Mouse (Mus musculus): ENCODE measurements around the gene Ppp1r14a.
A peak's percentile ranks its signal among the peaks of the same experiment; 100 is the strongest.

Ppp1r14a gene

GRCm38 (mm10) chr7:29279924-29280323 is 9.2 kb upstream of the Ppp1r14a start:
- DNase-seq: no peak

GRCm38 (mm10) chr7:29280801-29281200 is 8.3 kb upstream of the Ppp1r14a start:
- DNase-seq: no peak

- peak; percentile 65 to 78 for DNase-seq
Measured at GRCm38 (mm10) chr7:29281201-29282073, 7.7 kb upstream of the Ppp1r14a start, which contains the start of gene Spint2. Spint2 (minus strand) TSS chr7:29281912.

GRCm38 (mm10) chr7:29282074-29282554 is 7.0 kb upstream of the Ppp1r14a start:
- DNase-seq: no peak

GRCm38 (mm10) chr7:29283876-29284275 is 5.2 kb upstream of the Ppp1r14a start:
- DNase-seq: no peak

- DNase-seq: no peak
Measured at GRCm38 (mm10) chr7:29284523-29284922, 4.6 kb upstream of the Ppp1r14a start.

DNA sequence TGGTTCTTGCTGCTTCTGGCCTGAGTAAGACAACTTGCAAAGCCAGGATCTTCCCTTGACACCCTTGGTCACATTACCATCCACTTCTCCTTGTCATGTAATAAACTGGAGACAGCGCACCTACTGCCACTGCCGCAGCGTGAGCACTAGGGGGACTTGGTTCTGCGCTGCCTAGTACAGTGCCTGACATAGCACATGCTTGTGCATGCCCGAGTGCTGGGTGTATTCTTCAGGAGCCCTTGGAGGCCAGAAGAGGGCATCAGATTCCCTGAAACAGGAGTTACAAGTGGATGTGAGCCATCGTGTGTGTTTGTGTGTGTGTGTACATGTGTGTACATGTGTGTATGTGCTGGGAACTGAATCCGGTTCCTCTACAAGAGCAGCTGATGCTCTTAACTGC is 1.6 kb upstream of the Ppp1r14a start:
- DNase-seq: no peak

GRCm38 (mm10) chr7:29288079-29288478 is 1.0 kb upstream of the Ppp1r14a start:
- no peak for DNase-seq

- no peak for DNase-seq
Measured at GRCm38 (mm10) chr7:29289856-29290255, 748 bp downstream of the Ppp1r14a start.

- DNase-seq: no peak
Measured at GRCm38 (mm10) chr7:29290691-29291485, 1.8 kb downstream of the Ppp1r14a start.

GRCm38 (mm10) chr7:29291616-29292457 is 2.7 kb downstream of the Ppp1r14a start:
- no peak for DNase-seq

- DNase-seq: no peak
Measured at GRCm38 (mm10) chr7:29292458-29293098, 3.5 kb downstream of the Ppp1r14a start.

DNA sequence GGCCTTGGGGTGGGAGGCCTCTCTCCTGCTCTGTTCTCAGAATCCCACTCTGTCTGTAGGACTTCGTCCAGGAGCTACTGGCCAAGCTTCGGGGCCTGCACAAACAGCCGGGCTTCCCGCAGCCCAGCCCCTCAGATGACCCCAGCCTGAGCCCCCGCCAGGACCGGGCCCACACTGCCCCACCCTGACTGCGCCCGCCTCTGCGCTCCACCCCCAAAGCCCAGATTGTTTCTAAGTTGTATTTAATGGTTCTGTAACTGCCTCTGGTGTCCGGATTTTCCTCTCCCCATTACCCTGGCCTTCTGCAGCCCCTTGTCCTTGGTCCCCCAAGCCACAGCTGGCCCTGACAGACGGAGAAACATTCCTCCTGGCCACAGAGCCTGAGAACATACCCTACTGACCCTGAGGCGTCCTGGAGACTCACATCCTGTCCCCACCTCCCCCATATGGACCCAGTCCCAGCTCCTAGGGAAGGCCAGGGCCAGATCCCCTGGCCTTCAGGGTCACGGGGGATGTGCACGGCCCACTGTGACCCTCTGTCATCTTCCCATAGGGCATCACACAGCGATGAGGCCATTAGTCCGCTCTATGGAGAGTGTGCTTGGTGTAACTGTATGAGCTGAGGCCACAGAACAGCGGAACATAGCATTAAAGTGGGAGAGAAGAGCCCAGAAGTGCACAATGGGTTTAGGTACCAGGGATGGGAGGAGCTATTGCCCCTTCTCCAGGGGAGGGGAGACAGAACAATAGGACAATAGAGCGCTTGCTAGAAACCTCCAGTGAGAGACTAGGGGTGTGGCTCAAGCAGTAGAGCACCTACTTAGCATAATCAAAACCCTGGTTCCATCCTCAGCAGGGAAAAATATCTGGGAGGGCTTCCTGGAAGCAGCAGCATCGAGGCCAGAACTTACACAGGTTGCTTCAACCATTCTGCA is 4.3 kb downstream of the Ppp1r14a start:
- DNase-seq: no peak

GRCm38 (mm10) chr7:29294111-29294761 is 5.1 kb downstream of the Ppp1r14a start:
- DNase-seq: no peak

- DNase-seq: no peak
Measured at GRCm38 (mm10) chr7:29295861-29296647, 6.9 kb downstream of the Ppp1r14a start.

DNA sequence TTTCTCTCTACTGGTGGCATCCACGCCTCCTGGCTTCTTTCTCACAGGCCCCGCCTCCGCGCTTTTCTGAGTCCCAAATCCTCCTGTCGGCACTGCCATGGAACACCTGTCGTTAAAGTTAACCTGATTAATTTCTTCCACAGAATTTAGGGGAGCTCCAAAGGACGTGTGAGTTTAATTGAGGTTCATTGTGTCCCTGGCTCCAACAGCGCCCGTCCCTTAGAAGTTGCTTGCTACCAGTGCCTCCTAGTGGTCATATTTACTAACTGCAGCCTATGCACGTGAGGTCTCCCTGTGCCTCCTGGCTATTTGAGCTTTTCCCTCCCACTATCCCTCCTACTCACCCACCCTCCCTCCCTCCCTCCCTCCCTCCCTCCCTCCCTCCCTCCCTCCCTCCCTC is 7.9 kb downstream of the Ppp1r14a start:
- peak in 1 of 2 experiments; percentile 46 for DNase-seq

DNA sequence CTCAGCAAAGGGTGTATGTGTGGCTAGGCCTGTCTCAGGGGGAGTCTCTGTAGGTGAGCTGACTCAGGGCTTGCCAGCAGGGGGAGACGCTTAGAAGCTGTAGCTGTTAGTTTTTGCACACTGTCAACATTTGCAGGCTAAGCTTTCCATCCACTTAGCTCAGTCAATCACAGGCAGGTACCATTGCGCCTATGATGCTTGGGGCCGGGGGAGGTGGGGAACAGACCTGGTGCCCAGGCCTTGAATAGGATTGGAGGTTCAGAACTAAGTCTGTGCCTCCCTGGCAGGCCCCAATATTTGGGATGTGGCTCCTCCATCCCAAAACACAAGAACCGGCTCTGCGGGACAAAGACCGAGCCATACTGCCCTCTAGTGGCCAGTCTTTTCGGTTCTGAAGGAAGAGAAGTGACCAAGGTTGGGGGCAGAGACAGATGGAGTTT is 12.0 kb downstream of the Ppp1r14a start:
- DNase-seq: peak in 1 of 2 experiments; percentile 58

- DNase-seq: no peak
Measured at GRCm38 (mm10) chr7:29302641-29303040, 13.5 kb downstream of the Ppp1r14a start.

- DNase-seq: peak in 1 of 2 experiments; percentile 22
Measured at GRCm38 (mm10) chr7:29303738-29304462, 14.8 kb downstream of the Ppp1r14a start, which contains the start of gene Dpf1. Dpf1 (plus strand) TSS chr7:29303951.

All from spleen, adult 18-20 months (tissue).